Mouse (Mus musculus) CD8-positive naive resting alpha-beta T cell, adult 57 days (primary cell): ENCODE measurements around the gene Vmn1r211. TPM values are rescaled to one million over a fixed set of nuclear protein-coding genes. Genes with fewer than 3 reads are reported as not detected.

ENCODE experiments used
- total RNA-seq: library from RNA; stranded (reverse); gene quantifications from one replicate; pipeline ENCODE4 v1.2.4, GENCODE M21; 2023

Gene Vmn1r211
- not detected for total RNA-seq

GRCm38 (mm10) chr13:22857461-22857860 lies at the start of gene Vmn1r211:
Gene Vmn1r211, minus strand, starts transcription at chr13:22857561.

GRCm38 (mm10) chr13:22884105-22884504 lies 26.7 kb upstream of the Vmn1r211 start, which contains the start of gene Vmn1r212:
Gene Vmn1r212, minus strand, starts transcription at chr13:22884205.

GRCm38 (mm10) chr13:22831248-22831647 lies 26.1 kb downstream of the Vmn1r211 start, which contains the start of gene Vmn1r210:
Gene Vmn1r210, minus strand, starts transcription at chr13:22831348.

DNA sequence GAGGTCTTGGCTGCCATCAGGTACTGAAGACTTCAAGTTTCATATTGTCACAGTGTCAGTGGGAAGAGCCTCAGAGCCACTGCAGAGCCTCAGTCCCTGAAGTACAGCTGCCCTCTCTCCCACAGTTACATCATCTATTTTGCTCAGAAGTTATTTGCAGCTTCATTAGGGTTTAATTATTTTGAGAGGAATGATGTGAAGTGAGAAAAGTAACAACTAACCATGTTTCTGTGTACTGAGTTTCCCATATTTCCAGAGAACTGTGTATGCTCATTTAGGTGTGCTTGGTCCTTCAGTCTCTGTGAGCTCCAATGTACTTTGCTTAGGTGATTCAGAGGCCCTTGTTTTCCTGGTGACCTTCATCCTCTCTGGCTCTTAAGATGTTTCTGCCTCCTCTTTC lies 47.8 kb downstream of the Vmn1r211 start, which contains the start of gene Vmn1r209:
Gene Vmn1r209 (minus strand): TSS at position 101 of the 400 bp plus-strand sequence.

Other genes starting within 250 kb of the Vmn1r211 start
- not detected for gene Vmn1r206, start 233.3 kb downstream of the Vmn1r211 start, total RNA-seq
- gene Vmn1r207-ps, start 127.9 kb downstream of the Vmn1r211 start, total RNA-seq: not detected
- gene Vmn1r208, start 80.2 kb downstream of the Vmn1r211 start, total RNA-seq: not detected
- not detected for gene Vmn1r209, start 47.9 kb downstream of the Vmn1r211 start, total RNA-seq
- gene Vmn1r210, start 26.2 kb downstream of the Vmn1r211 start, total RNA-seq: not detected
- gene Vmn1r212, start 26.6 kb upstream of the Vmn1r211 start, total RNA-seq: not detected
- gene Vmn1r213, start 150.1 kb upstream of the Vmn1r211 start, total RNA-seq: not detected
- not detected for gene Vmn1r214, start 172.9 kb upstream of the Vmn1r211 start, total RNA-seq
- not detected for gene Vmn1r215, start 210.5 kb upstream of the Vmn1r211 start, total RNA-seq